Mouse (Mus musculus) intestine, embryonic 16.5 days (tissue): ENCODE measurements around the gene Slc30a2. TPM values are rescaled to one million over a fixed set of nuclear protein-coding genes. Genes with fewer than 3 reads are reported as not detected.

Experiments used
- ATAC-seq: fragments of 200-750 bp; cut with Nextera tagmentation; 2 replicates; pipeline ENCODE4 v1.8.0; 2017; ENCODE audit warnings: moderate TSS enrichment, moderate library complexity
- H3K27ac ChIP-seq: fragments of 300-500 bp; sonication (generic); 2 replicates; pipeline ENCODE4 v1.5.1; 2014; ENCODE audit warnings: mild to moderate bottlenecking, low read length
- H3K27me3 ChIP-seq: fragments of 300-500 bp; sonication (generic); replicated peaks from 2 replicates; pipeline ENCODE4 v1.6.1; 2014; ENCODE audit warnings: low read length, control low read depth, mixed read lengths; ENCODE audit not compliant: control insufficient read depth, insufficient read depth
- H3K36me3 ChIP-seq: fragments of 300-500 bp; sonication (generic); 2 replicates; pipeline ENCODE4 v1.6.1; 2014; ENCODE audit warnings: low read length, control low read depth; ENCODE audit not compliant: control insufficient read depth, insufficient read depth
- H3K4me1 ChIP-seq: fragments of 300-500 bp; sonication (generic); 2 replicates; pipeline ENCODE4 v1.6.1; 2014; ENCODE audit warnings: low read length, control low read depth, mixed read lengths; ENCODE audit not compliant: control insufficient read depth, insufficient read depth
- H3K4me2 ChIP-seq: fragments of 300-500 bp; sonication (generic); 2 replicates; pipeline ENCODE4 v1.6.1; 2014; ENCODE audit warnings: low read depth, low read length, control low read depth
- H3K4me3 ChIP-seq: fragments of 300-500 bp; sonication (generic); 2 replicates; pipeline ENCODE4 v1.5.1; 2014; ENCODE audit warnings: mild to moderate bottlenecking, low read length
- H3K9ac ChIP-seq: fragments of 300-500 bp; sonication (generic); 2 replicates; pipeline ENCODE4 v1.6.1; 2014; ENCODE audit warnings: low read depth, low read length
- H3K9me3 ChIP-seq: fragments of 300-500 bp; sonication (generic); 2 replicates; pipeline ENCODE4 v1.6.1; 2016; ENCODE audit warnings: low read length, control low read depth; ENCODE audit not compliant: control insufficient read depth
- WGBS: fragments of 180-500 bp; shearing (Covaris S2); extraction: QIAGEN DNeasy Blood & Tissue Kit; methylation state at CpG from one replicate; pipeline ENCODE4 v1.1.7; 2014; 5-methylcytosine and 5-hydroxymethylcytosine counted together
- polyA plus RNA-seq: library from polyadenylated mRNA; unstranded; fragments of >200 nt; fragmentation: Nextera tagmentation; extraction: Ambion mirVana; gene quantifications from 2 replicates; pipeline ENCODE4 v1.2.1, GENCODE M21; 2015

The Slc30a2 gene
- polyA plus RNA-seq, 1 experiment from 2014 or later: 7.4 TPM

GRCm38 (mm10) chr4:134351329-134352260 lies 8.6 kb downstream of the Slc30a2 start:
- Histone ChIP-seq H3K27me3 (no peaks in the 10 kb centered on the region), H3K4me2 (no peak overlapping the region), H3K9ac (peak overlapping the region; percentile 31; the same call in 1 of the 2 replicates), H3K36me3 (no peaks in the 10 kb centered on the region), H3K4me3 (no peak overlapping the region), H3K27ac (peak overlapping the region; percentile 35; the same call in 1 of the 2 replicates), H3K4me1 (peaks cover 33% of the 10 kb centered on the region), H3K9me3 (no peaks in the 10 kb centered on the region)
- ATAC-seq: no peak
- 45% methylated on average over 18 of the region's 18 CpGs for WGBS

- no peaks in the 10 kb centered on the region for H3K27me3 ChIP-seq
- no peaks in the 10 kb centered on the region for H3K9me3 ChIP-seq
- H3K4me2 ChIP-seq: no peak overlapping the region
- H3K36me3 ChIP-seq: no peaks in the 10 kb centered on the region
- 0 out of 2 replicates have a peak overlapping the region, but pooled peaks have one; percentile 35 for H3K27ac ChIP-seq
- H3K9ac ChIP-seq: peak overlapping the region; percentile 4; the same call in 1 of the 2 replicates
- H3K4me3 ChIP-seq: no peak overlapping the region
- 69% methylated on average over 12 of the region's 12 CpGs for WGBS
- ATAC-seq: no peak
- H3K4me1 ChIP-seq: peaks cover 34% of the 10 kb centered on the region
Measured at GRCm38 (mm10) chr4:134352261-134352707, 9.3 kb downstream of the Slc30a2 start.

- Histone ChIP-seq H3K27me3 (no peaks in the 10 kb centered on the region), H3K36me3 (no peaks in the 10 kb centered on the region), H3K9me3 (no peaks in the 10 kb centered on the region), H3K9ac (0 out of 2 replicates have a peak overlapping the region, but pooled peaks have one; percentile 1), H3K4me2 (no peak overlapping the region), H3K27ac (peak overlapping the region; percentile 90), H3K4me3 (no peak overlapping the region), H3K4me1 (peaks cover 34% of the 10 kb centered on the region)
- WGBS: 53% methylated on average over 7 of the region's 7 CpGs
- ATAC-seq: no peak
Measured at GRCm38 (mm10) chr4:134352929-134353328, 9.9 kb downstream of the Slc30a2 start.

GRCm38 (mm10) chr4:134353527-134354409 lies 10.8 kb downstream of the Slc30a2 start:
- peak overlapping the region; percentile 90 for H3K27ac ChIP-seq
- no peak overlapping the region for H3K4me2 ChIP-seq
- peak; percentile 62 for ATAC-seq
- H3K4me1 ChIP-seq: peaks cover 34% of the 10 kb centered on the region
- H3K4me3 ChIP-seq: no peak overlapping the region
- no peaks in the 10 kb centered on the region for H3K36me3 ChIP-seq
- WGBS: 45% methylated on average over 5 of the region's 5 CpGs
- H3K9me3 ChIP-seq: no peaks in the 10 kb centered on the region
- no peaks in the 10 kb centered on the region for H3K27me3 ChIP-seq
- H3K9ac ChIP-seq: 0 out of 2 replicates have a peak overlapping the region, but pooled peaks have one; percentile 1

GRCm38 (mm10) chr4:134355841-134356452 lies 13.0 kb downstream of the Slc30a2 start:
- Histone ChIP-seq H3K4me2 (peak overlapping the region; percentile 44), H3K9ac (peak overlapping the region; percentile 47), H3K36me3 (no peaks in the 10 kb centered on the region), H3K4me1 (peaks cover 34% of the 10 kb centered on the region), H3K27ac (peak overlapping the region; percentile 93), H3K9me3 (no peaks in the 10 kb centered on the region), H3K4me3 (peak overlapping the region; percentile 43), H3K27me3 (no peaks in the 10 kb centered on the region)
- ATAC-seq: peak; percentile 47
- WGBS: 38% methylated on average over 16 of the region's 16 CpGs

- Histone ChIP-seq H3K4me1 (peaks cover 28% of the 10 kb centered on the region), H3K36me3 (no peaks in the 10 kb centered on the region), H3K27ac (peak overlapping the region; percentile 93), H3K9me3 (no peaks in the 10 kb centered on the region), H3K4me2 (peak overlapping the region; percentile 44), H3K4me3 (peak overlapping the region; percentile 43), H3K27me3 (no peaks in the 10 kb centered on the region), H3K9ac (peak overlapping the region; percentile 60)
- ATAC-seq: peak; percentile 41
- WGBS: 14% methylated on average over 22 of the region's 22 CpGs
Measured at GRCm38 (mm10) chr4:134356591-134357460, 13.8 kb downstream of the Slc30a2 start.

- H3K27me3 ChIP-seq: no peaks in the 10 kb centered on the region
- peak overlapping the region; percentile 43 for H3K4me3 ChIP-seq
- H3K9ac ChIP-seq: peak overlapping the region; percentile 60
- peak; percentile 40 for ATAC-seq
- no peaks in the 10 kb centered on the region for H3K9me3 ChIP-seq
- H3K27ac ChIP-seq: peak overlapping the region; percentile 93
- peak overlapping the region; percentile 44 for H3K4me2 ChIP-seq
- H3K4me1 ChIP-seq: peaks cover 23% of the 10 kb centered on the region; the same call in 1 of the 2 replicates
- 31% methylated on average over 17 of the region's 17 CpGs for WGBS
- no peaks in the 10 kb centered on the region for H3K36me3 ChIP-seq
Measured at GRCm38 (mm10) chr4:134357461-134357771, 14.4 kb downstream of the Slc30a2 start.

GRCm38 (mm10) chr4:134359649-134360048 lies 16.7 kb downstream of the Slc30a2 start:
- Histone ChIP-seq H3K4me2 (no peak overlapping the region), H3K4me1 (peaks cover 13% of the 10 kb centered on the region), H3K4me3 (no peak overlapping the region), H3K36me3 (no peaks in the 10 kb centered on the region), H3K9me3 (no peaks in the 10 kb centered on the region), H3K27ac (no peak overlapping the region), H3K27me3 (no peaks in the 10 kb centered on the region), H3K9ac (no peak overlapping the region)
- ATAC-seq: no peak
- WGBS: 85% methylated on average over 6 of the region's 6 CpGs
